ENCODE assay signal across 10 mouse cellular contexts in genomic region chr2:165873196-165873595, GRCm38 (mm10). TPM values are rescaled to one million over a fixed set of nuclear protein-coding genes. Genes with fewer than 3 reads are reported as not detected.
A peak's percentile ranks its signal among the peaks of the same experiment; 100 is the strongest.
DNase-seq lines count a peak whose midpoint lies in the region; ATAC-seq and TF ChIP-seq lines count a peak whose summit lies in the region.
"Had no signal": no experiment of that assay in that cellular context is flagged by ENCODE, and none has a peak within 500 bp of the region (broad histone marks: within the 10 kb centered on the region; RNA-seq: fewer than 3 reads in every experiment).

No protein-coding gene starts in this region.

- H3K4me3 ChIP-seq in liver, postnatal 0 days (ENCODE audit: low read depth, low read length): no peak overlapping the region
- no peak overlapping the region for H3K4me3 ChIP-seq in heart, embryonic 12.5 days
- no peak overlapping the region for H3K4me3 ChIP-seq in hindbrain, embryonic 16.5 days (ENCODE audit: low read length)
- no peak overlapping the region for H3K4me3 ChIP-seq in midbrain, postnatal 0 days (ENCODE audit: low read depth, low read length)
- H3K4me3 ChIP-seq in thymus, adult 2 months (ENCODE audit: control insufficient read depth, insufficient read depth, low read length): no peak overlapping the region
- H3K4me3 ChIP-seq: myocyte had no signal

- no peak for DNase-seq in liver, postnatal 0 days
- DNase-seq in liver: no peak
- no peak for DNase-seq in midbrain, postnatal 0 days (ENCODE audit: low spot score)
- DNase-seq in layer of hippocampus, postnatal 10 days (ENCODE audit: low spot score in 2 of 2): no peak
- DNase-seq in thymus, postnatal 4 days: no peak
- no peak for DNase-seq in thymus, adult 2 months
- DNase-seq: thymus, postnatal 36 days had no signal

- H3K4me2 ChIP-seq in liver, postnatal 0 days (ENCODE audit: low read depth, low read length): no peak overlapping the region
- no peak overlapping the region for H3K4me2 ChIP-seq in heart, embryonic 12.5 days
- H3K4me2 ChIP-seq in hindbrain, embryonic 16.5 days (ENCODE audit: low read length): no peak overlapping the region
- no peak overlapping the region for H3K4me2 ChIP-seq in midbrain, postnatal 0 days (ENCODE audit: low read depth, low read length, poor library complexity, severe bottlenecking)

- no peak overlapping the region for H3K9ac ChIP-seq in liver, postnatal 0 days (replicated peaks)
- 0 out of 2 replicates have a peak overlapping the region, but pooled peaks have one; percentile 34 for H3K9ac ChIP-seq in heart, embryonic 12.5 days
- H3K9ac ChIP-seq in hindbrain, embryonic 16.5 days (ENCODE audit: low read depth, low read length): 0 out of 2 replicates have a peak overlapping the region, but pooled peaks have one; percentile 22
- H3K9ac ChIP-seq in midbrain, postnatal 0 days (replicated peaks; ENCODE audit: low read length, poor library complexity, severe bottlenecking): no peak overlapping the region

- 72% methylated on average over 7 of the region's 7 CpGs for WGBS in liver, postnatal 0 days (ENCODE audit: insufficient replicate concordance)
- 73% methylated on average over 7 of the region's 7 CpGs for WGBS in heart, embryonic 12.5 days
- 74% methylated on average over 7 of the region's 7 CpGs for WGBS in hindbrain, embryonic 16.5 days
- 75% methylated on average over 7 of the region's 7 CpGs for WGBS in midbrain, postnatal 0 days
- WGBS in thymus, adult 2 months: 89% methylated on average over 7 of the region's 7 CpGs

- no peak for TF ChIP-seq EP300 in liver, postnatal 0 days (IDR thresholded peaks at IDR 0.05; ENCODE audit: low read depth)

- TF ChIP-seq POLR2A in thymus, adult 2 months (IDR thresholded peaks at IDR 0.05; ENCODE audit: control insufficient read depth, extremely low read depth, insufficient read depth, low read length, poor library complexity): no peak

- no peak for ATAC-seq in liver, postnatal 0 days
- no peak for ATAC-seq in heart, embryonic 12.5 days (ENCODE audit: insufficient number of reproducible peaks, low FRiP score)
- ATAC-seq in hindbrain, embryonic 16.5 days: no peak
- ATAC-seq in midbrain, postnatal 0 days (ENCODE audit: low FRiP score): no peak

- H3K27ac ChIP-seq in liver, postnatal 0 days (ENCODE audit: low read depth): peak overlapping the region; percentile 66
- peak overlapping the region; percentile 68 for H3K27ac ChIP-seq in heart, embryonic 12.5 days (ENCODE audit: poor library complexity, severe bottlenecking)
- peak overlapping the region; percentile 51 for H3K27ac ChIP-seq in hindbrain, embryonic 16.5 days (ENCODE audit: low read depth, low read length)
- peak overlapping the region; percentile 32; the same call in 1 of the 2 replicates for H3K27ac ChIP-seq in midbrain, postnatal 0 days (ENCODE audit: low read depth, low read length)
- no peak overlapping the region for H3K27ac ChIP-seq in thymus, adult 2 months (ENCODE audit: control insufficient read depth, insufficient read depth, low read length)

- H3K4me1 ChIP-seq in liver, postnatal 0 days (ENCODE audit: insufficient read depth): peaks cover 62% of the 10 kb centered on the region
- H3K4me1 ChIP-seq in heart, embryonic 12.5 days (replicated peaks): peaks cover 78% of the 10 kb centered on the region
- H3K4me1 ChIP-seq in hindbrain, embryonic 16.5 days (ENCODE audit: control insufficient read depth, insufficient read depth, low read depth, low read length): peaks cover 71% of the 10 kb centered on the region
- H3K4me1 ChIP-seq in midbrain, postnatal 0 days (ENCODE audit: insufficient read depth, low read length): peaks cover 48% of the 10 kb centered on the region
- peaks cover 14% of the 10 kb centered on the region for H3K4me1 ChIP-seq in thymus, adult 2 months (replicated peaks; ENCODE audit: control insufficient read depth, insufficient read depth, low read length)

- peaks cover 52% of the 10 kb centered on the region for H3K36me3 ChIP-seq in liver, postnatal 0 days (replicated peaks; ENCODE audit: insufficient read depth, low read length)
- H3K36me3 ChIP-seq in heart, embryonic 12.5 days: peaks cover 37% of the 10 kb centered on the region
- H3K36me3 ChIP-seq in hindbrain, embryonic 16.5 days (ENCODE audit: control insufficient read depth, insufficient read depth, low read length): peaks cover 9% of the 10 kb centered on the region
- H3K36me3 ChIP-seq in midbrain, postnatal 0 days (ENCODE audit: insufficient read depth, low read length): peaks cover 10% of the 10 kb centered on the region
- peaks cover 20% of the 10 kb centered on the region for H3K36me3 ChIP-seq in thymus, adult 2 months (ENCODE audit: control insufficient read depth, insufficient read depth, low read length)

- H3K27me3 ChIP-seq in liver, postnatal 0 days (ENCODE audit: insufficient read depth, low read length): no peaks in the 10 kb centered on the region
- no peaks in the 10 kb centered on the region for H3K27me3 ChIP-seq in heart, embryonic 12.5 days (replicated peaks)
- H3K27me3 ChIP-seq in hindbrain, embryonic 16.5 days (replicated peaks; ENCODE audit: control insufficient read depth, insufficient read depth, low read length): no peaks in the 10 kb centered on the region
- no peaks in the 10 kb centered on the region for H3K27me3 ChIP-seq in midbrain, postnatal 0 days (ENCODE audit: insufficient read depth, low read length)
- no peaks in the 10 kb centered on the region for H3K27me3 ChIP-seq in thymus, adult 2 months (ENCODE audit: control insufficient read depth, insufficient read depth, low read length)

- no peaks in the 10 kb centered on the region for H3K9me3 ChIP-seq in liver, postnatal 0 days (ENCODE audit: low read length)
- no peaks in the 10 kb centered on the region for H3K9me3 ChIP-seq in heart, embryonic 12.5 days (replicated peaks)
- no peaks in the 10 kb centered on the region for H3K9me3 ChIP-seq in hindbrain, embryonic 16.5 days (ENCODE audit: control insufficient read depth, low read length)
- no peaks in the 10 kb centered on the region for H3K9me3 ChIP-seq in midbrain, postnatal 0 days (ENCODE audit: low read length)

- no peak for TF ChIP-seq CTCF in liver, postnatal 0 days (IDR thresholded peaks at IDR 0.05; ENCODE audit: low read depth)
- no peak for TF ChIP-seq CTCF in midbrain, postnatal 0 days (IDR thresholded peaks at IDR 0.05)
- no peak for TF ChIP-seq CTCF in thymus, adult 2 months (IDR thresholded peaks at IDR 0.05; ENCODE audit: borderline replicate concordance, control insufficient read depth, extremely low read depth, insufficient read depth, low read length, poor library complexity)

RNA-seq across cellular contexts. Expression of gene Zmynd8, which starts 25.6 kb away (rescaled TPM):
- polyA plus RNA-seq in liver, postnatal 0 days (2015; fragmentation: Nextera tagmentation; extraction: Ambion mirVana): 16.9 and 21.9 TPM in 2 replicates
- 44.7 and 48.0 TPM in 2 replicates for polyA plus RNA-seq in heart, embryonic 12.5 days (2016; fragmentation: Nextera tagmentation; extraction: Ambion mirVana)
- polyA plus RNA-seq in hindbrain, embryonic 16.5 days (2015; fragmentation: Nextera tagmentation; extraction: Ambion mirVana): 64.3 and 66.4 TPM in 2 replicates
- total RNA-seq in midbrain, postnatal 0 days (2014; rRNA removed): 55.9 and 73.4 TPM in 2 replicates
- 56.8 and 59.0 TPM in 2 replicates for polyA plus RNA-seq in midbrain, postnatal 0 days (2015; fragmentation: Nextera tagmentation; extraction: Ambion mirVana)
- total RNA-seq in layer of hippocampus, postnatal 10 days (2021): 100 to 1,000 TPM; 112 to 116 TPM
- polyA plus RNA-seq in thymus, adult 2 months (2012; rRNA removed): 30.3 and 30.9 TPM in 2 replicates

Comparison
In these comparisons a context has a peak if more than half of its experiments do, and no peak if none do; other contexts are left out.
1. H3K9ac ChIP-seq: peak in heart, embryonic 12.5 days (single experiment) and hindbrain, embryonic 16.5 days (single experiment); none in liver, postnatal 0 days (single experiment) and midbrain, postnatal 0 days (single experiment).